Mouse (Mus musculus) forebrain, embryonic 16.5 days (tissue): Measurements from ENCODE around the gene Cltb. TPM values are rescaled to one million over a fixed set of nuclear protein-coding genes. Genes with fewer than 3 reads are reported as not detected.
A peak's percentile ranks its signal among the peaks of the same experiment; 100 is the strongest.

Source experiments
- ATAC-seq: fragments of 200-750 bp; cut with Nextera tagmentation; 2 replicates; pipeline ENCODE4 v1.8.0; 2017; ENCODE audit warnings: mild to moderate bottlenecking, moderate library complexity
- H3K27ac ChIP-seq: fragments of 300-500 bp; sonication (generic); 2 replicates; pipeline ENCODE4 v1.5.1; 2014; ENCODE audit warnings: low read length, control low read depth
- H3K27me3 ChIP-seq: fragments of 300-500 bp; sonication (generic); replicated peaks from 2 replicates; pipeline ENCODE4 v1.6.1; 2014; ENCODE audit warnings: low read length; ENCODE audit not compliant: control insufficient read depth, insufficient read depth
- H3K36me3 ChIP-seq: fragments of 300-500 bp; sonication (generic); 2 replicates; pipeline ENCODE4 v1.6.1; 2014; ENCODE audit not compliant: control insufficient read depth, insufficient read depth
- H3K4me1 ChIP-seq: fragments of 300-500 bp; sonication (generic); replicated peaks from 2 replicates; pipeline ENCODE4 v1.6.1; 2014; ENCODE audit warnings: low read length; ENCODE audit not compliant: control insufficient read depth, insufficient read depth
- H3K4me2 ChIP-seq: fragments of 300-500 bp; sonication (generic); 2 replicates; pipeline ENCODE4 v1.6.1; 2014; ENCODE audit warnings: mild to moderate bottlenecking, low read length, control low read depth
- H3K4me3 ChIP-seq: fragments of 300-500 bp; sonication (generic); replicated peaks from 2 replicates; pipeline ENCODE4 v1.5.1; 2014; ENCODE audit warnings: mild to moderate bottlenecking, low read length, control low read depth
- H3K9ac ChIP-seq: fragments of 300-500 bp; sonication (generic); replicated peaks from 2 replicates; pipeline ENCODE4 v1.6.1; 2014; ENCODE audit warnings: low read depth, low read length, control low read depth
- H3K9me3 ChIP-seq: fragments of 300-500 bp; sonication (generic); 2 replicates; pipeline ENCODE4 v1.6.1; 2016; ENCODE audit warnings: low read length; ENCODE audit not compliant: control insufficient read depth
- WGBS: fragments of 180-500 bp; shearing (Covaris S2); extraction: QIAGEN DNeasy Blood & Tissue Kit; methylation state at CpG from one replicate; pipeline ENCODE4 v1.1.7; 2014; 5-methylcytosine and 5-hydroxymethylcytosine counted together
- polyA plus RNA-seq: library from polyadenylated mRNA; unstranded; fragments of >200 nt; fragmentation: Nextera tagmentation; extraction: Ambion mirVana; gene quantifications from 2 replicates; pipeline ENCODE4 v1.2.1, GENCODE M21; 2015

The Cltb gene
- polyA plus RNA-seq, 1 experiment from 2014 or later: 157 TPM

GRCm38 (mm10) chr13:54602639-54603111 is 8.5 kb downstream of the Cltb start:
- Histone ChIP-seq H3K4me3 (no peak overlapping the region), H3K36me3 (no peaks in the 10 kb centered on the region; the same call in none of the 2 replicates), H3K27ac (no peak overlapping the region), H3K9ac (no peak overlapping the region), H3K9me3 (no peaks in the 10 kb centered on the region), H3K27me3 (no peaks in the 10 kb centered on the region), H3K4me2 (no peak overlapping the region), H3K4me1 (no peaks in the 10 kb centered on the region)
- 63% methylated on average over 3 of the region's 3 CpGs for WGBS
- ATAC-seq: no peak

- Histone ChIP-seq H3K36me3 (no peaks in the 10 kb centered on the region; the same call in 1 of the 2 replicates), H3K4me2 (no peak overlapping the region), H3K27me3 (no peaks in the 10 kb centered on the region), H3K4me3 (no peak overlapping the region), H3K4me1 (0 out of 2 replicates have a peak, but pooled peaks cover 3% of the 10 kb centered on the region), H3K9ac (no peak overlapping the region), H3K27ac (no peak overlapping the region), H3K9me3 (no peaks in the 10 kb centered on the region)
- WGBS: 94% methylated on average over 12 of the region's 12 CpGs
- no peak for ATAC-seq
These were observed 12.5 kb downstream of the Cltb start for GRCm38 (mm10) chr13:54598622-54599143.

GRCm38 (mm10) chr13:54596870-54597269 is 14.3 kb downstream of the Cltb start:
- no peak overlapping the region for H3K4me2 ChIP-seq
- H3K36me3 ChIP-seq: no peaks in the 10 kb centered on the region; the same call in 1 of the 2 replicates
- no peak overlapping the region for H3K4me3 ChIP-seq
- H3K4me1 ChIP-seq: peaks cover 6% of the 10 kb centered on the region
- no peaks in the 10 kb centered on the region for H3K27me3 ChIP-seq
- no peaks in the 10 kb centered on the region for H3K9me3 ChIP-seq
- H3K27ac ChIP-seq: no peak overlapping the region
- ATAC-seq: no peak
- 68% methylated on average over 5 of the region's 5 CpGs for WGBS
- no peak overlapping the region for H3K9ac ChIP-seq

GRCm38 (mm10) chr13:54596107-54596690 is 14.9 kb downstream of the Cltb start:
- H3K36me3 ChIP-seq: no peaks in the 10 kb centered on the region
- no peak overlapping the region for H3K4me3 ChIP-seq
- H3K4me1 ChIP-seq: peaks cover 12% of the 10 kb centered on the region
- no peak overlapping the region for H3K4me2 ChIP-seq
- no peak overlapping the region for H3K9ac ChIP-seq
- no peak overlapping the region for H3K27ac ChIP-seq
- WGBS: 76% methylated on average over 8 of the region's 8 CpGs
- ATAC-seq: no peak
- no peaks in the 10 kb centered on the region for H3K27me3 ChIP-seq
- no peaks in the 10 kb centered on the region for H3K9me3 ChIP-seq

GRCm38 (mm10) chr13:54593617-54594016 is 17.5 kb downstream of the Cltb start:
- Histone ChIP-seq H3K36me3 (no peaks in the 10 kb centered on the region), H3K4me1 (peaks cover 26% of the 10 kb centered on the region), H3K4me3 (no peak overlapping the region), H3K27ac (no peak overlapping the region), H3K9me3 (no peaks in the 10 kb centered on the region), H3K4me2 (no peak overlapping the region), H3K9ac (no peak overlapping the region), H3K27me3 (no peaks in the 10 kb centered on the region)
- ATAC-seq: no peak
- 95% methylated on average over 11 of the region's 11 CpGs for WGBS

- H3K27me3 ChIP-seq: no peaks in the 10 kb centered on the region
- no peak overlapping the region for H3K27ac ChIP-seq
- no peak overlapping the region for H3K4me3 ChIP-seq
- no peak overlapping the region for H3K9ac ChIP-seq
- no peak for ATAC-seq
- peaks cover 28% of the 10 kb centered on the region for H3K4me1 ChIP-seq
- WGBS: 91% methylated on average over 8 of the region's 8 CpGs
- H3K9me3 ChIP-seq: no peaks in the 10 kb centered on the region
- H3K36me3 ChIP-seq: no peaks in the 10 kb centered on the region
- no peak overlapping the region for H3K4me2 ChIP-seq
These were observed 19.3 kb downstream of the Cltb start for GRCm38 (mm10) chr13:54591776-54592356.

GRCm38 (mm10) chr13:54589996-54590951 is 20.9 kb downstream of the Cltb start, which contains the start of the genes Nop16 and Higd2a:
TSS of gene Nop16 (minus strand) at chr13:54590090.
TSS of gene Higd2a (plus strand) at chr13:54590207.
- peak within 1 kb of the TSS; percentile 90 for H3K27ac ChIP-seq
- peaks cover 25% of the 10 kb centered on the region for H3K4me1 ChIP-seq
- ATAC-seq: peak; percentile 97

GRCm38 (mm10) chr13:54589414-54589995 is 21.6 kb downstream of the Cltb start:
- Histone ChIP-seq H3K4me2 (peak overlapping the region; percentile 76), H3K9ac (peak overlapping the region; percentile 65), H3K27ac (peak overlapping the region; percentile 90; the same call in 1 of the 2 replicates), H3K27me3 (no peaks in the 10 kb centered on the region), H3K4me3 (peak overlapping the region; percentile 92), H3K9me3 (no peaks in the 10 kb centered on the region), H3K36me3 (peaks cover 2% of the 10 kb centered on the region; the same call in 1 of the 2 replicates), H3K4me1 (peaks cover 25% of the 10 kb centered on the region)
- peak; percentile 16 for ATAC-seq
- WGBS: 1% methylated on average over 24 of the region's 24 CpGs

More at GRCm38 (mm10) chr13:54589996-54590951, 20.9 kb downstream of the Cltb start, which contains the start of the genes Nop16 and Higd2a:
- WGBS: under 1% methylated on average over 51 of the region's 51 CpGs
- no peaks in the 10 kb centered on the region for H3K27me3 ChIP-seq
- H3K36me3 ChIP-seq: no peaks in the 10 kb centered on the region
- H3K9me3 ChIP-seq: no peaks in the 10 kb centered on the region
- peak within 1 kb of the TSS; percentile 79 for H3K4me2 ChIP-seq
- peak within 1 kb of the TSS; percentile 92 for H3K4me3 ChIP-seq
- peak within 1 kb of the TSS; percentile 83 for H3K9ac ChIP-seq
